Mouse (Mus musculus): ENCODE results near the gene Mrpl54. TPM values are rescaled to one million over a fixed set of nuclear protein-coding genes. Genes with fewer than 3 reads are reported as not detected.
A peak's percentile ranks its signal among the peaks of the same experiment; 100 is the strongest.

Gene Mrpl54
- polyA plus RNA-seq, 2 experiments, result 124 to 202 TPM

DNA sequence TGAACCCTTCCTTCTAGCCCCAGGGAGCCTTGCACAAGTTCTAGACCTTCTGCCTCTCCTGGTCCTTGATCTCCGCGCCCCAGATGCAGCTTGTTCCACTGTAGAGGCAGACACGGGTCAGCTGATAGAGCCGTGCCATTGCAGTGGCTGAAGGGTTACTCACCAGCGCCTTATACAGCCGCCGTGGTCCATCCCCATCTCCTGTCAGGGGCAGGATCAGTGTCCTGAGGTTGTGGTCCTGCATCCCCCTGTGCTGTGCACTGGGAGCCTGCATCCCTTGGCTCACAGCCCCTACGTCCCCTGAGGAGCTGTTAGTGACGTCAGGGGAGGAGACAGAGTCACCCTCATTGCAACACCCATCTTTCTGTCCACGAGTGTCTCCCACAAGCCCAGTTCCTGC lies 36.5 kb upstream of the Mrpl54 start:
- ATAC-seq (ENCODE audit: low FRiP score, low read depth), result no peak
- H3K27ac ChIP-seq (replicated peaks; ENCODE audit: low read depth, low read length), result no peak overlapping the region
- no peak for TF ChIP-seq POLR2A (IDR thresholded peaks at IDR 0.05; ENCODE audit: borderline replicate concordance, extremely low read depth, insufficient read depth, insufficient read length)
- no peaks in the 10 kb centered on the region for H3K4me1 ChIP-seq (ENCODE audit: control insufficient read depth, insufficient read depth, low read length)
- H3K9ac ChIP-seq (ENCODE audit: low read depth, low read length, severe bottlenecking), result 0 out of 2 replicates have a peak overlapping the region, but pooled peaks have one; percentile 12
- no peaks in the 10 kb centered on the region for H3K27me3 ChIP-seq (ENCODE audit: control insufficient read depth, insufficient read depth, low read length)
- no peaks in the 10 kb centered on the region for H3K9me3 ChIP-seq (ENCODE audit: control insufficient read depth, low read length)
- no peak overlapping the region for H3K4me2 ChIP-seq (replicated peaks; ENCODE audit: low read depth, low read length, severe bottlenecking)
- 84% methylated on average over 10 of the region's 10 CpGs for WGBS
- H3K4me3 ChIP-seq (replicated peaks; ENCODE audit: low read length), result no peak overlapping the region
- no peak for DNase-seq (ENCODE audit: low spot score)
- peaks cover 32% of the 10 kb centered on the region for H3K36me3 ChIP-seq (ENCODE audit: control insufficient read depth, insufficient read depth, low read length)

DNA sequence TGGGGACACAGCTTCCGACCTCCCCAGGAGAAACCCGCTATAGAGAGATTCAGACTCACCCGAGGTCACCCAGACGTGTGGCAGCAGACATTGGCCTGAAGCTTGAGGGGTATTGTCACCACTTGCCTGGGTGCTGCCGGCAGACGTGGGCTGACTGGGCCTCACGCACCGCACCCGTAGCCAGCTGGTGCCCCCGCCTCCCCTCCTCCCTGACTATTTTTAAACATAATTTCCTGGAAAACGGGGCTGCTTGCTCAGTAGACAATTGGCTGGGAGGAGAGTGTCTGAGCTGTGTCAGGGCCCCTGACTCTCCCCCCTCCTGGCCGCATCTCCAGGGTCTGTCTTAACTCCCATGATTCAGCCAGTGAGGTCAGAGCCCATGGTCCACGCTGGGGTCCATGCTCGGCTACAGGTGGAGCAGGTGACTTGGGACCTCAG lies 36.1 kb upstream of the Mrpl54 start:
- no peak for ATAC-seq (ENCODE audit: low FRiP score, low read depth)

DNA sequence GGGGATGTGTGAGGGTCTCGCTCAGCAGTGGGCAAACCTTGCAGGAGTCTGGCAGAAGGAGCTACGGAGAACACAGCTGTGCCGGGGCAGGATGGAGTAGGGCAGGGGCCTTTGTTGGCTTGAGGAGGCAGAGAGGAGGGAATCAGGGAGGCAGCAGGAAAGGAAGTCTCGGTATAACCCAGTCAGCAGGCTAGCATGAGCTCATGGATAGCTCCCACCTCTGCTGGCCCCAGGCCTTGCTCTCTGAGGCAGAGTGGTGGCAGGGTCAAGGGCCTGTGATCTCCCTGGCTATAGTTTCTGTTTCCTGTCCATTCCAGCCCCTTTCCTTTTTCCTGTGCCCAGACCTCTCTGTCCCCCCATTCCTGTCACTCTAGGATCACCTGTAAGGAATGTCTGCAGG lies 35.6 kb upstream of the Mrpl54 start:
- Histone ChIP-seq H3K9ac (ENCODE audit: low read depth, low read length, severe bottlenecking) (0 out of 2 replicates have a peak overlapping the region, but pooled peaks have one; percentile 12), H3K4me2 (replicated peaks; ENCODE audit: low read depth, low read length, severe bottlenecking) (no peak overlapping the region)

More for the DNA sequence above, 36.1 kb upstream of the Mrpl54 start:
- 70% methylated on average over 14 of the region's 14 CpGs for WGBS
- H3K9me3 ChIP-seq (ENCODE audit: control insufficient read depth, low read length), result no peaks in the 10 kb centered on the region
- no peak for TF ChIP-seq POLR2A (IDR thresholded peaks at IDR 0.05; ENCODE audit: borderline replicate concordance, extremely low read depth, insufficient read depth, insufficient read length)
- 0 out of 2 replicates have a peak overlapping the region, but pooled peaks have one; percentile 12 for H3K9ac ChIP-seq (ENCODE audit: low read depth, low read length, severe bottlenecking)
- no peak overlapping the region for H3K4me3 ChIP-seq (replicated peaks; ENCODE audit: low read length)
- no peaks in the 10 kb centered on the region for H3K27me3 ChIP-seq (ENCODE audit: control insufficient read depth, insufficient read depth, low read length)
- no peak overlapping the region for H3K4me2 ChIP-seq (replicated peaks; ENCODE audit: low read depth, low read length, severe bottlenecking)
- no peaks in the 10 kb centered on the region for H3K4me1 ChIP-seq (ENCODE audit: control insufficient read depth, insufficient read depth, low read length)
- DNase-seq (ENCODE audit: low spot score), result no peak
- H3K36me3 ChIP-seq (ENCODE audit: control insufficient read depth, insufficient read depth, low read length), result peaks cover 27% of the 10 kb centered on the region
- H3K27ac ChIP-seq (replicated peaks; ENCODE audit: low read depth, low read length), result no peak overlapping the region

DNA sequence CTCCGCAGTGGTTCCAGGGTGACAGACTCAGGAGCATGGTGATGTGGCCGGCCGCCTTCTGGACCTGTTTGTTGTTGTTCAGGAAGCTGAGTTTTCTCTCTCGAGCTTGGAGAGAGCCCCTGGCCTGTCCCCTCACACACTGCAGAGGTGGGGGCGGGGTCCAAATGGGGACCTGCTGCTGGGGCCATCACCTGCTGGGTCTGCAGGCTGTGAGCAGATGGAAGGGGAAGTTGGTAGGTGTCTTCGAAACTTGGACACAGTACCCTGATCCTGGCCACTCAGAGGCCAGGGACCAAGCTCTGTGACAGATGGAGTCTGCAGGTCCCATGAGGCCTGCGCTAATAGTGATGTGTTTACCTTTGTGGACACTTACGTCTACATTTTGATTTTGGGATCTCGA lies 34.6 kb upstream of the Mrpl54 start:
- H3K27me3 ChIP-seq (ENCODE audit: control insufficient read depth, insufficient read depth, low read length), result no peaks in the 10 kb centered on the region
- H3K36me3 ChIP-seq (ENCODE audit: control insufficient read depth, insufficient read depth, low read length), result peaks cover 12% of the 10 kb centered on the region
- WGBS, result 83% methylated on average over 9 of the region's 9 CpGs
- no peaks in the 10 kb centered on the region for H3K9me3 ChIP-seq (ENCODE audit: control insufficient read depth, low read length)
- no peaks in the 10 kb centered on the region for H3K4me1 ChIP-seq (ENCODE audit: control insufficient read depth, insufficient read depth, low read length)
- no peak for DNase-seq (ENCODE audit: low spot score)
- no peak overlapping the region for H3K4me2 ChIP-seq (replicated peaks; ENCODE audit: low read depth, low read length, severe bottlenecking)
- no peak overlapping the region for H3K4me3 ChIP-seq (replicated peaks; ENCODE audit: low read length)
- no peak for TF ChIP-seq POLR2A (IDR thresholded peaks at IDR 0.05; ENCODE audit: borderline replicate concordance, extremely low read depth, insufficient read depth, insufficient read length)
- no peak for ATAC-seq (ENCODE audit: low FRiP score, low read depth)
- H3K27ac ChIP-seq (replicated peaks; ENCODE audit: low read depth, low read length), result no peak overlapping the region
- no peak overlapping the region for H3K9ac ChIP-seq (ENCODE audit: low read depth, low read length, severe bottlenecking)

More for the DNA sequence above, 35.6 kb upstream of the Mrpl54 start:
- H3K36me3 ChIP-seq (ENCODE audit: control insufficient read depth, insufficient read depth, low read length), result peaks cover 22% of the 10 kb centered on the region
- DNase-seq (ENCODE audit: low spot score) (no peak), ATAC-seq (ENCODE audit: low FRiP score, low read depth) (no peak)
- no peak for TF ChIP-seq POLR2A (IDR thresholded peaks at IDR 0.05; ENCODE audit: borderline replicate concordance, extremely low read depth, insufficient read depth, insufficient read length)
- H3K27me3 ChIP-seq (ENCODE audit: control insufficient read depth, insufficient read depth, low read length), result no peaks in the 10 kb centered on the region
- H3K27ac ChIP-seq (replicated peaks; ENCODE audit: low read depth, low read length), result no peak overlapping the region
- H3K4me1 ChIP-seq (ENCODE audit: control insufficient read depth, insufficient read depth, low read length), result no peaks in the 10 kb centered on the region
- H3K9me3 ChIP-seq (ENCODE audit: control insufficient read depth, low read length), result no peaks in the 10 kb centered on the region
- WGBS, result 71% methylated on average over 4 of the region's 4 CpGs
- H3K4me3 ChIP-seq (replicated peaks; ENCODE audit: low read length), result no peak overlapping the region

DNA sequence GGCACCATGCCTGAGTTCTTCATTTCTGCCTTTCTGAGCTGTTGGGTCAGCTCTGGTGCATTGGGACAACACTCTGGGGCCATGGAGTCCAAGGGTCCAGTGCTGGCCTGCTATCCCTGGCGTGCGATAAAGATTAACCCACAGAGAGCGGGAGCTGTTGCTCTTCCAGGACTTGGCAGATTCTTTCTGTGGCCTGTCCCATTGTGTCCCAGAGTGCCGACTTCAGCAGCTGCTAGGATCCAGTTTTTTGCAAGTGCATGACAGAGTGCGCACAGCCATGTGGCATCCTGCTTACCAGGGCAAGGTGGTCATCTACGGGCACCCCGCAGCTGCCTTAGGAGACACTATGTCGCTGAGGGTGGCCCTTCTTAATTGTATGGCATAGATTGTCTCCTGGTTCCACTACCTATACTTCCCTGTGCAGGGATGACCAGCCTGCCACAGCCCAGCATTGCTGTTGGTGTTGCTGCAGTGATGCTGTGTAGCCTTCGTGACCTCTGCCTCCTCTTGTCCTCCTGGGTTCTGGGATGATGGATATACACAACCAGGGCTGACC lies 33.7 kb upstream of the Mrpl54 start:
- Histone ChIP-seq H3K27ac (replicated peaks; ENCODE audit: low read depth, low read length) (no peak overlapping the region), H3K9me3 (ENCODE audit: control insufficient read depth, low read length) (no peaks in the 10 kb centered on the region), H3K4me2 (replicated peaks; ENCODE audit: low read depth, low read length, severe bottlenecking) (no peak overlapping the region), H3K4me1 (ENCODE audit: control insufficient read depth, insufficient read depth, low read length) (no peaks in the 10 kb centered on the region), H3K9ac (ENCODE audit: low read depth, low read length, severe bottlenecking) (no peak overlapping the region), H3K36me3 (ENCODE audit: control insufficient read depth, insufficient read depth, low read length) (peaks cover 4% of the 10 kb centered on the region; the same call in 1 of the 2 replicates), H3K4me3 (replicated peaks; ENCODE audit: low read length) (no peak overlapping the region), H3K27me3 (ENCODE audit: control insufficient read depth, insufficient read depth, low read length) (no peaks in the 10 kb centered on the region)
- DNase-seq (ENCODE audit: low spot score) (no peak), ATAC-seq (ENCODE audit: low FRiP score, low read depth) (no peak)
- WGBS, result 84% methylated on average over 9 of the region's 9 CpGs
- no peak for TF ChIP-seq POLR2A (IDR thresholded peaks at IDR 0.05; ENCODE audit: borderline replicate concordance, extremely low read depth, insufficient read depth, insufficient read length)

Data from limb, embryonic 14.5 days (tissue).